Mouse (Mus musculus) layer of hippocampus, adult 8-10 months (tissue): ENCODE results near the gene Traf3ip3. TPM values are rescaled to one million over a fixed set of nuclear protein-coding genes. Genes with fewer than 3 reads are reported as not detected.

Source experiments
- DNase-seq, 2 experiments: peaks; one replicate each; pipeline ENCODE4 v3.0.0; 2022; ENCODE audit warnings: low spot score in 2 of 2
- total RNA-seq, 4 experiments: library from RNA; stranded (reverse); gene quantifications; 2 replicates each; pipeline ENCODE4 v1.2.4; 2022

Traf3ip3 gene
- total RNA-seq, 4 experiments from 2014 or later = 1.2 to 8.0 (median 5.2) TPM

DNA sequence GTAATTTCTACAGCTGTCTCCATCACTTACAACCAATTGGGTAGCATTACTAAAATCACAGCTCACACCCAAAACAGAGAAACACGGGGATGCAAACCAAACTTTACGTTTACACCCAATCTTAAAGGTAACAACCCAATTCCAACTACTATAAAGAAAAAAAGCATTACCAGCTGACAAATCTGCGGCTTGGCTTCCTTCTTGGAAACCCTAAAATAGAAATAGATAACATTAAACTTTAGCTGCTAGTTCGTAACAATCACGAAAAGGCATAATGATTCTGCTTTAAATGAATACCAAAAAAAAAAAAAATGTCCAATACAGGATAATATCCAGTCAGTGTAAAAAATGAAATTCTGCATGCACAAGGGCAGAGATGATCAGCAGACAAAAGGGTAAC, 72.2 kb downstream of the Traf3ip3 start:
- DNase-seq = no peak

DNA sequence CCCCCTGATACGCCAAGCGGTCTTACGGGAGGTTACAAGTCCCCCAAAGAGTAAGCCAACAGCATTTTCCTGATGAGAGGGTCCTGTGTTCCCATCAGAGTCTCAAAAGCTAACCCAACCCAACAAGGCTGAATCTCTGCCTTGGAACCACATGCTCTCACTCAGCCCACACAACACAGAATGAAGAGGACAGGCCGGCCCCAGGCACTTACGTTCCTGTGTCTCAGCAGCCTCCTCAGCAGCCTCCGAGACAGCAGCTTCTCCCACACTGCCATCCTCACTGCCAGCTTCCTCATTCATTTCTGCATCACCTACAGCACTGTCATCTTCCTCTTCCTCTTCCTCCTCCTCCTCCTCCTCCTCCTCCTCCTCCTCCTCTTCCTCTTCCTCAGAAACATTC, 73.4 kb downstream of the Traf3ip3 start:
- DNase-seq = no peak

DNA sequence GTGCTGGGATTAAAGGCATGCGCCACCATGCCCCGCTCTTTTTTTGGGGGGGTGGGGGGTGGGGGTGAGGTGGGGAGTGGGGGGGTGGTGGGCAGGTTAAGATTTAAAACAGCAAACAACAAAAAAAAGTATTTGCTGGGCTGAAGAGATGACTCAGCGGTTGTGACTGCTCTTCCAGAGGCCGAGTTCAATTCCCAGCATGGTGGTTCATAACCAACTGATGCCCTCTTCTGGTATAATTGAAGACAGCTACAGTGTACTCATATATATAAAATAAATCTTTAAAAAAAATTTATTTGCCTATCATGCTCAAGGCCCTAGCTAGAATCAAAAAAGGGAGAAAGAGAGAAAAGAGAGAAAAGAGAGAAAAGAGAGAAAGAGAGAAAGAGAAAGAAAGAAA, 75.7 kb downstream of the Traf3ip3 start:
- no peak for DNase-seq

Other genes starting within 250 kb of the Traf3ip3 start
- gene Syt14, start 165.9 kb downstream of the Traf3ip3 start, total RNA-seq = 10 to 100 TPM; 22.7 to 36.4 (median 31.8) TPM
- 10 to 100 TPM; 24.8 to 36.4 (median 30.2) TPM for gene Diexf, start 71.4 kb downstream of the Traf3ip3 start, total RNA-seq
- gene Irf6, start 48.6 kb downstream of the Traf3ip3 start, total RNA-seq = 1 to 10 TPM in 2 of 4 experiments, under 1 TPM in 2; 0.67 to 3.4 (median 1.00) TPM
- gene A130010J15Rik, start 33.7 kb downstream of the Traf3ip3 start, total RNA-seq = 1 to 10 TPM; 4.7 to 5.7 (median 5.3) TPM
- gene Lamb3, start 6.0 kb upstream of the Traf3ip3 start, total RNA-seq = 1 to 10 TPM in 2 of 4 experiments, under 1 TPM in 2; 0.70 to 2.4 (median 1.5) TPM
- 10 to 100 TPM; 36.3 to 42.8 (median 37.7) TPM for gene Hsd11b1, start 62.4 kb upstream of the Traf3ip3 start, total RNA-seq
- gene G0s2, start 71.5 kb upstream of the Traf3ip3 start, total RNA-seq = 1 to 10 TPM; 6.5 to 9.9 (median 8.2) TPM
- 10 to 100 TPM; 22.5 to 31.6 (median 27.1) TPM for gene Camk1g, start 168.6 kb upstream of the Traf3ip3 start, total RNA-seq